Mouse (Mus musculus) ES-E14 (cell line): Measurements from ENCODE around the gene Sncg.

Experiments used
- CHD2 ChIP-seq: IDR thresholded peaks from 2 replicates; pipeline ENCODE4 v1.6.1; 2014; ENCODE audit warnings: mild to moderate bottlenecking, low read depth, low read length, inconsistent platforms
- MAFK ChIP-seq: IDR thresholded peaks from 2 replicates; pipeline ENCODE4 v1.6.1; 2014; ENCODE audit warnings: mild to moderate bottlenecking, low read depth, low read length, inconsistent platforms; ENCODE audit not compliant: insufficient read depth

- TF ChIP-seq CHD2 (no peak), MAFK (no peak)
Measured at GRCm38 (mm10) chr14:34341993-34342392, 32.6 kb downstream of the Sncg start.
